Mouse (Mus musculus): ENCODE measurements around the gene Naa16.

Gene Naa16

DNA sequence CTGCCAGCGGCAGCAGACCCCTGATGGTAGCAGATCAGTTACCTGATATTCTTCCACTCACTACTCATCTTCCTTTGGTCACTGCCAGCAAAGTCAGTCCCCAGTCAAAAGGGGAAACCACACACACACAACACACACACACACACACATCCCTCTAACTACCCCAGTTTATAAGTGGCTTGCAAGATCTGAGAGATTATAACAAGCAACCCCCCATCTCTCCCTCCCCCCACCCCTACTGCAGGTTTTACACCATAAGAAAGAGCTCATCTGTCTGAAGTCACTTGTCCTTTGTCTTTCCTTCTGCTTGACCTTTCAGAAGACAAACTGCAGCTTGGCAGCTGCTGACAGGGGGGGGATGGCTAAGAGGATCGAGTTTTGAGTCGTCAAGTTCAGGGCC, 115.1 kb downstream of the Naa16 start:
- DNase-seq (ENCODE audit: extremely low spot score, low spot score) = no peak
